Mouse (Mus musculus) heart, embryonic 16.5 days (tissue): ENCODE measurements around the gene Rangrf. TPM values are rescaled to one million over a fixed set of nuclear protein-coding genes. Genes with fewer than 3 reads are reported as not detected.
"Not testable (repeated sequence)": the region's sequence is repeated elsewhere in the genome, so short reads cannot be mapped to it uniquely, and the experiment has no call there.

ENCODE experiments used
- ATAC-seq: fragments of 200-750 bp; cut with Nextera tagmentation; replicated peaks from 2 replicates; pipeline ENCODE4 v1.8.0; 2017; ENCODE audit warnings: moderate number of reproducible peaks; ENCODE audit not compliant: insufficient read depth, low FRiP score; ENCODE audit errors: extremely low read depth
- H3K27ac ChIP-seq: fragments of 300-500 bp; sonication (generic); 2 replicates; pipeline ENCODE4 v1.5.1; 2014; ENCODE audit warnings: mild to moderate bottlenecking, low read length, control low read depth, moderate library complexity
- H3K27me3 ChIP-seq: fragments of 300-500 bp; sonication (generic); 2 replicates; pipeline ENCODE4 v1.6.1; 2014; ENCODE audit warnings: low read length, mixed read lengths; ENCODE audit not compliant: control insufficient read depth, insufficient read depth
- H3K36me3 ChIP-seq: fragments of 300-500 bp; sonication (generic); 2 replicates; pipeline ENCODE4 v1.6.1; 2014; ENCODE audit not compliant: control insufficient read depth, insufficient read depth
- H3K4me1 ChIP-seq: fragments of 300-500 bp; sonication (generic); 2 replicates; pipeline ENCODE4 v1.6.1; 2014; ENCODE audit warnings: low read length, mixed read lengths; ENCODE audit not compliant: control insufficient read depth, insufficient read depth
- H3K4me2 ChIP-seq: fragments of 300-500 bp; sonication (generic); 2 replicates; pipeline ENCODE4 v1.6.1; 2014; ENCODE audit warnings: low read depth, mild to moderate bottlenecking, control low read depth, low read length
- H3K4me3 ChIP-seq: fragments of 300-500 bp; sonication (generic); 2 replicates; pipeline ENCODE4 v1.5.1; 2014; ENCODE audit warnings: mild to moderate bottlenecking, control low read depth, low read length
- H3K9ac ChIP-seq: fragments of 300-500 bp; sonication (generic); 2 replicates; pipeline ENCODE4 v1.6.1; 2014; ENCODE audit warnings: low read length, control low read depth
- H3K9me3 ChIP-seq: fragments of 300-500 bp; sonication (generic); replicated peaks from 2 replicates; pipeline ENCODE4 v1.6.1; 2016; ENCODE audit warnings: low read length; ENCODE audit not compliant: control insufficient read depth
- WGBS: fragments of 180-500 bp; shearing (Covaris S2); extraction: QIAGEN DNeasy Blood & Tissue Kit; methylation state at CpG from one replicate; pipeline ENCODE4 v1.1.7; 2014; 5-methylcytosine and 5-hydroxymethylcytosine counted together
- polyA plus RNA-seq: library from polyadenylated mRNA; unstranded; fragments of >200 nt; fragmentation: Nextera tagmentation; extraction: Ambion mirVana; gene quantifications from 2 replicates; pipeline ENCODE4 v1.2.1, GENCODE M21; 2015

The Rangrf gene
- polyA plus RNA-seq, 1 experiment from 2014 or later: 79.2 TPM

DNA sequence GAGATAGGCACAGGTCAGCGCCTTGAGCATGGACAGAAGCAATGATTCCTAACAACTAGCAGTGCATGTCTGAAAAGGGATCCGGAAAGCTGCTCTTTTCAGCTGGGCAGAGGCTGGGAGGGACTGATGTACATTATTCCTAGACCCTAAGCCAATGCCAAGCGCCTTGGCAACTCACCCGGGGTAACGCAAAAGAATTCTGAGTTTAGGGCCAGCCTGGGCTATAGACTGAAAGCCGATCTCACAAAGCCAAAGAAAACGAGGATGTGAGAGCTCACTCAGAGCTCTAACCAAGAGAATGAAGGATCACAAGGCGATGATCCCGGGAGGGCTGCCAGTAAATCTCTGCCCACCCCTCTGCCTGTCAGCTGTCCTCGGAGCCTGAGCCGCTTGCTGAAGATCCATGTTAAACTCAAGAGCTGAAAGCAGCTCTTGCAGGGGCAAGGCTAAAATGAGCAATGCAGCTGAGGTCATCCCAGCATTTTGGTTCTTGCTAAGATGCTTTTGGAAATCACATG, 12.4 kb upstream of the Rangrf start:
- no peak for ATAC-seq
- H3K27me3 ChIP-seq: no peaks in the 10 kb centered on the region

DNA sequence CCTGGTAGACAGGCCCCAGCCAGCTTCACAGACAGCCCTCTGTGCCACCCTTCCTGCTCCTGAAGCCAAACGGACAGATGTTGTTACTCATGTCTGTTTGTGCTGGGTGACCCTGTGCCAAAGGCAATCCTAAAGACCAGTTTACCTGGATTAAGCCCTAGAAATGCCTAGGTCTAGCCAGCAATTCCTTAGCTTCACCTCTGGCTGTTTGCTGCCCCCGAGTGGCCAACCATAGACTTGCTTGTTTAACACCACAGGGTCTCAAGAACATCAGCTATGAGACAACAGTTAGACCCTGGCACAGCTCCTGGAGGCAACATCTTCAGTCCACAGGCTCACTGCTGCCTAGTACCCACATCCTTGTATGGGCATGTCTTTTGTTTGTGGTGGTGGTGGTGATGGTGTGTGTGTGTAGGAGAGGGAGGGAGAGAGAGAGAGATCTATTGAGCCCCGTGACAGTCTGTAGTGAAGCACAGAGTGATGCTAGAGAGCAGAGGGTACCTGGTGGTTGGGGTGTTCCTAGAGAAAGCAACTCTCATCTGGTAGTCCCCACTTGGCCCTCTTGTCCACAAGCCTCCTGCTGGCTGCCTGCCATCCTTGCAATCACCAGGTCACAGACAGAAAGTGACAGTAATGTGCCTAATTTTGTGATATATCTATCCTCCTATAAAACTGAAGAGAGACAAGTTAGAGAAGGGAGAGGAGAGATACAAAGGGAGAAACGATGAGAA, 7.8 kb upstream of the Rangrf start:
- Histone ChIP-seq H3K4me2 (no peak overlapping the region), H3K9me3 (no peaks in the 10 kb centered on the region), H3K27me3 (no peaks in the 10 kb centered on the region), H3K4me1 (no peaks in the 10 kb centered on the region), H3K36me3 (peaks cover 5% of the 10 kb centered on the region), H3K27ac (no peak overlapping the region), H3K9ac (no peak overlapping the region), H3K4me3 (no peak overlapping the region)
- WGBS: 33% methylated on average over 4 of the region's 4 CpGs
- ATAC-seq: no peak

More for the DNA sequence above, 12.4 kb upstream of the Rangrf start:
- no peak overlapping the region for H3K9ac ChIP-seq
- 87% methylated on average over 11 of the region's 11 CpGs for WGBS
- no peaks in the 10 kb centered on the region for H3K4me1 ChIP-seq
- H3K36me3 ChIP-seq: peaks cover 36% of the 10 kb centered on the region
- H3K9me3 ChIP-seq: no peaks in the 10 kb centered on the region
- H3K27ac ChIP-seq: no peak overlapping the region
- H3K4me3 ChIP-seq: no peak overlapping the region
- no peak overlapping the region for H3K4me2 ChIP-seq

DNA sequence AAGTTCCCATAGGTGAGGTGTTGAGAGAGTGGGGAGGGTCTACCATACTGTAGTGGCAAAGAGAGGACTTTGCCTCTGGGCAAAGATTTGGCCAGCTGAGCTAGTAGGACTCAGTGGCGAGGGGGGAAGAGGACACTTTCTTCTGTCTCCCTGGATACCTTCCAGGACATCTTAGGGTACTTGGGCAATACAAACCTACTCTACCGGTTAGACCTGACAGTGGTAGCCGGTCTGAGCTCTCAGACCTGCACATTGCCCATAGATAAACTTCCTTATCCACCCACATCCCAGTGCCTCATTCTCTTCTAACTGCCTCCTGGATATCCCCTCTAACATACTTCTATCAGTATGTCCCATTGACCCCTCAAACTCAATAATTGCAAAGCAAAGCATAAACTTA, 5.9 kb upstream of the Rangrf start:
- ATAC-seq: no peak
- Histone ChIP-seq H3K36me3 (no peaks in the 10 kb centered on the region), H3K9me3 (no peaks in the 10 kb centered on the region), H3K4me1 (no peaks in the 10 kb centered on the region), H3K9ac (no peak overlapping the region), H3K27me3 (no peaks in the 10 kb centered on the region), H3K27ac (no peak overlapping the region), H3K4me3 (no peak overlapping the region), H3K4me2 (no peak overlapping the region)
- 59% methylated on average over 3 of the region's 3 CpGs for WGBS

DNA sequence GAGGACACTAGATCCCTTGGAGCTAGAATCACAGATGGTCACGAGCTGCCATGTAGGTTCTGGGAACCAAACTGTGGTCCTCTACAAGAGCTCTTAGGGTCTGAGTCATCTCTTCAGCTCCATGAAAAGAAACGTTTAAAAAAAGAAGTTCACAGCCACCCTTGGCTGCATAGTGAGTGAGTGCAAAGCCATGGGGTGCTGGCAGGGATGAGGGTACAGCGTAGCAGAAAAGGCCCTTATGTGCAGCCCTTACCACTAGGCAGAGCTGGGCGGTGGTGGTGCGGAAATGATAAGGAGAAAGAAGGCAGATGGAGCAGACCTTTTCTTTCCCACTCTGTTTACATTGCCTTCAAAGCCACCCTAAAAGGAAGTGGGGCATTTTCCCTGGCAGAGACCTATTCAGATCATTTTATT, 4.3 kb upstream of the Rangrf start:
- ATAC-seq: 0 out of 2 replicates have a peak, but pooled peaks have one; percentile 23

DNA sequence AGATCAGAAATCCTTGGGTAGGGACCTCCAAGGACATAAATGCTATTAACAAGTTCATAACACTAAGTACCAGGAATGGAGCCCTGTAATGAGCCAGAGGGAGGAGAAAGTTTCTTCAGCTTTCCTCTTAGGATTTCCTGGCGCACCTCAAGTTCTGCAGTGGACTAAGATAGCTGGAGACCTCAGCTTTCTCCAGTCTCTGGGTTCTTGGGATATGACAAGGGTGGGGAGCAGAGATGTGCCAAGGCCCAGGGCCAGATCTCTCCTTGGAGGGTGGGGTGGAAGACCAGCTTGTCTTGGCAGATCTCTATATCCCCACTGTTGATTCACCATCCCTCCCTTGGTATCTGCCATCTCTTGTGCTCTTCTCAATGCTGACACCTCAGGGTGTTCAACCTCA, 616 bp upstream of the Rangrf start:
- no peaks in the 10 kb centered on the region for H3K36me3 ChIP-seq
- no peaks in the 10 kb centered on the region for H3K9me3 ChIP-seq
- H3K27me3 ChIP-seq: no peaks in the 10 kb centered on the region
- ATAC-seq: no peak
- no peak overlapping the region for H3K9ac ChIP-seq
- H3K4me1 ChIP-seq: peaks cover 24% of the 10 kb centered on the region
- no peak overlapping the region for H3K4me3 ChIP-seq
- H3K4me2 ChIP-seq: no peak overlapping the region
- 74% methylated on average over 1 of the region's 1 CpGs for WGBS
- no peak overlapping the region for H3K27ac ChIP-seq

More for the DNA sequence above, 4.3 kb upstream of the Rangrf start:
- Histone ChIP-seq H3K27me3 (no peaks in the 10 kb centered on the region), H3K27ac (0 out of 2 replicates have a peak overlapping the region, but pooled peaks have one; percentile 15), H3K4me1 (no peaks in the 10 kb centered on the region), H3K9ac (no peak overlapping the region), H3K9me3 (no peaks in the 10 kb centered on the region), H3K4me2 (no peak overlapping the region), H3K4me3 (no peak overlapping the region), H3K36me3 (no peaks in the 10 kb centered on the region)
- 38% methylated on average over 5 of the region's 5 CpGs for WGBS

DNA sequence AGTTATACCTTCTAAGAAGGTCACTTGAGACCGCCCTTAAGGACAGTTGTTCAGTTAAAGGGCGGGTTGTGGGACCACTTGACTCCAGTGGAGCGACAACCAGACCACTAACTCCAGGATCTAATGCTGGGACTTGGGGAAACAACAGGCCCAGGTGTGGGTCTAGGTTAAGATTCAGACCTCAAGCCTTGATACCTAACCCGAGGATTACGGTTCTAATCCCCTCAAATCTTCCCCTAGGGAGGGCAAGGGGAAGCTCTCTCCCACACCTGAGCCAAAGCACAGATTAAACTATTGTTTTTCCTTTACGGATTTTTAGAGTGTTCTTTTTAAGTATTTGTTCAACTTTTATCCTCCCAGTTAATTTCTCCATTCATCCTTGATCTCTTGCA, 930 bp downstream of the Rangrf start:
- H3K36me3 ChIP-seq: no peaks in the 10 kb centered on the region
- H3K27me3 ChIP-seq: no peaks in the 10 kb centered on the region
- H3K9me3 ChIP-seq: no peaks in the 10 kb centered on the region
- H3K27ac ChIP-seq: no peak overlapping the region
- H3K4me3 ChIP-seq: peak overlapping the region; percentile 57
- peak overlapping the region; percentile 63 for H3K9ac ChIP-seq
- H3K4me2 ChIP-seq: peak overlapping the region; percentile 79
- no peak for ATAC-seq
- 30% methylated on average over 6 of the region's 6 CpGs for WGBS
- peaks cover 30% of the 10 kb centered on the region for H3K4me1 ChIP-seq

DNA sequence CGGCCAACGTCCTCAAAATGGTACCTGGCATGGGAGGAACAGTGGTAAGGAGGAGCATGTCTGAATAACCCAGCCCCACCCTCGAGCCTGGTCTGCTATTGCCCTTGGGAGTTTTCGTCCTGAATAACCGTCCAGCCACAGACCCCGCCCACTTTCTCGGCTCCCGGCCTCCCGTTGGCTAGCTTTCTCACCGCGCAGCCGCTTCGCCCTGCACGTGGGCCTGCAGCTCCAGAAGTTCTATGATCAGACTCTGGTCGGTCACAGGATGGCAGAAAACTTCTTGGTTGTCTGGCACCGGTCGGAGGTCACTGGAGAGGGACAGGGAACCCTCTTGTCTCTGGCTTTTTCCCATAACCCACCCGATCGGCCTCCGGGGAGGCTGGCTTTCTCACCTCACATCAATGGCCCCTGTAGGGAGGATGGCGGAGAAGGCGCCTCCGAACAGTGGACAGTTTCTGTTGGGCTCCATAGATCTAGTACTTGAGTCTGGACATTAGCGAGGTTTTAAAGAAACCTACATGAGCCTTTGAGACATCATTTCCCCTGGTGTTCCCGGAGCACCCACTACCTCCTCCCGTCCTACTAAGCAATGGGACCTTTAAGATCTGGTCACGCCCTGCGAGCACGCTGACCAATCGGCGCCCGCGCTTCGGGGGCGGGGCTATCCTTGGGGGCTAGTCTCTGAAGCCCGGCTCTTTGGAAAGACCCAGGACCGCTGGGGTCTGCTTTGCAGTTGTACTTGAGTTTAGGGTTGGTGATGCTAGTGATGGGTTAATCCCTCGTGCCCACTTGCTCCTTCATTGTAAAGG, 1.5 kb downstream of the Rangrf start:
- not testable (repeated sequence) for H3K27me3 ChIP-seq, H3K9me3 ChIP-seq, H3K36me3 ChIP-seq
- peak overlapping the region; percentile 79 for H3K4me2 ChIP-seq
- peaks cover 31% of the 10 kb centered on the region for H3K4me1 ChIP-seq
- under 1% methylated on average over 37 of the region's 38 CpGs for WGBS
- peak overlapping the region; percentile 57 for H3K4me3 ChIP-seq
- ATAC-seq: peak; percentile 88
- peak overlapping the region; percentile 60 for H3K27ac ChIP-seq
- peak overlapping the region; percentile 63 for H3K9ac ChIP-seq

DNA sequence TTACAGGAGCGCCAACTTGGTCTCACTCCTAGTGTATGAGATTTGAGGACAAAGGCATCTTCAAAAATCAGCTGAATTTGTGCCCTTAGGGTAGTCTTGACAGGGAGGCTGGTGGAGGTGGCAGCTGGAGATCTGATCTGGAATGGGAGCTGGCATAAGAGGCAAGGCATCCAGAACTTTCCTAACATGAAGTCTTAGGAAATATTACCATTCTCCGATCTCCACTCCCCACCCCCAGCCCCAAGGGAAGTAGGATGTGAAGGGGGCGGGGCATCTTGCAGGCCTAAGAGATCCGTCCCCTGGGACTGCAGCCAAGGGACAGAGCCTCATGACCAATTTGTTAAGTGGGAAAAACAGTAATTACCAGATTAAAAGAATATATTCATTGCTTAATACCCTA, 4.8 kb downstream of the Rangrf start:
- peaks cover 39% of the 10 kb centered on the region for H3K4me1 ChIP-seq
- no peak overlapping the region for H3K4me2 ChIP-seq
- H3K9me3 ChIP-seq: no peaks in the 10 kb centered on the region
- no peaks in the 10 kb centered on the region for H3K36me3 ChIP-seq
- no peak for ATAC-seq
- no peak overlapping the region for H3K27ac ChIP-seq
- no peaks in the 10 kb centered on the region for H3K27me3 ChIP-seq
- no peak overlapping the region for H3K4me3 ChIP-seq
- WGBS: 63% methylated on average over 4 of the region's 4 CpGs
- no peak overlapping the region for H3K9ac ChIP-seq

DNA sequence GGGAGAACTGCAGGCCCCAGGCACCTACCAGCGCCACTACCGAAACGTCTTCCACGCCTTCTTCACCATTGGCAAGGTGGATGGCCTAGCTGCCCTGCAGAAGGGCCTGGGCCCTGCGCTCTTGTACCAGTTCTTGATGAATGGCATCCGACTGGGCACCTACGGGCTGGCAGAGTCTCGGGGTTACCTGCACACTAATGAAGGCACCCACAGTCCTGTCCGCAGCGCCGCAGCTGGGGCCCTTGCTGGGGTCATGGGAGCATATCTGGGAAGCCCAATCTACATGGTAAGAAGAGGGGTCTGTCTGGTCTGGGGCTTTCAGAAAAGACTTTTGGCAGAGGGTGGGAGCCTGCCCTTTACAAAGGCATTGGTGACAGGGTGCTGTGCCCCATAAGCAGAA, 6.2 kb downstream of the Rangrf start:
- no peaks in the 10 kb centered on the region for H3K9me3 ChIP-seq
- no peak overlapping the region for H3K4me3 ChIP-seq
- WGBS: 86% methylated on average over 11 of the region's 11 CpGs
- no peaks in the 10 kb centered on the region for H3K27me3 ChIP-seq
- H3K4me1 ChIP-seq: peaks cover 36% of the 10 kb centered on the region
- H3K9ac ChIP-seq: no peak overlapping the region; the same call in 1 of the 2 replicates
- no peaks in the 10 kb centered on the region for H3K36me3 ChIP-seq
- no peak for ATAC-seq
- no peak overlapping the region for H3K27ac ChIP-seq
- no peak overlapping the region for H3K4me2 ChIP-seq
